Mouse (Mus musculus): ENCODE measurements around the gene Hcn4.

DNA sequence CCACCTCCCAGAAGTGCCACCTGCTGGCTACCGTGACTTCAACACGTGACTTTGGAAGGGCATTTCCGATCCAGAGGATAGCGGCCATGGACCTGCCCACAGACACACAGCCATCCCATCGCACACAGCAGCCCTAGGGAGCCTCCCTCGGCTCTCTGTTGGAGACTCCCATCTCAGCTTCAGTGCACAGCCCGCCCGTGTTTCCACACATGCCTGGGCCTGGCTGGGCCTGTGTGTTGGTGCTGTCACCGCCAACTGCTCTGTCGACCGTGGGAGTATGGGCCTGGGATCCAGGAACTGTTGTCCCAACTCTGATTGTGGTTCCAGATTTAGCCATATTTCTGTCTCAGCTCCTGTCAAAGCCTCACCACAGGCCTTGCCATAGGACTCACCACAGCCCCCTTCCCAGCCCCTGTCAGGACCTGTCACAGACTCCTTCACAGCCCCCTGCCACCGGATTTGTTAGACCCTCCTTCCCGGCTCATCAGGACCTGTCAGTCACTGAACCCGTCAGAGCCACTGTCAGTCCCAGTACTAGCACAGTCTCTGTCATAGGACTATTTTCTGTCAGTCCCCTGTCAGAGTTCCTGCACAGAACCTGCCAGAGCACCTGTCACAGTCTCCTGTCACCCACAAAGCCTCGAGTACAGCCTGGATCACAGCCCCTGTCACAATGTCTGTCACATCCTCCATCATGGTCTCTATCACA is 7.5 kb upstream of the Hcn4 start:
- 0 out of 2 replicates have a peak, but pooled peaks have one; percentile 3 for TF ChIP-seq CTCF (IDR thresholded peaks at IDR 0.05; ENCODE audit: low read depth)
- TF ChIP-seq EP300 (IDR thresholded peaks at IDR 0.05; ENCODE audit: low read depth) = no peak
